Mouse (Mus musculus) lung, postnatal 0 days (tissue): ENCODE results near the gene Gm8094.
"Not testable (repeated sequence)": the region's sequence is repeated elsewhere in the genome, so short reads cannot be mapped to it uniquely, and the experiment has no call there.

Experiments
- CTCF ChIP-seq: IDR thresholded peaks from 2 replicates; pipeline ENCODE4 v1.5.1; 2016; ENCODE audit warnings: antibody characterized with exemption, mild to moderate bottlenecking
- EP300 ChIP-seq: IDR thresholded peaks from 2 replicates; pipeline ENCODE4 v1.6.1; 2016; ENCODE audit warnings: antibody characterized with exemption, mild to moderate bottlenecking, control low read depth

DNA sequence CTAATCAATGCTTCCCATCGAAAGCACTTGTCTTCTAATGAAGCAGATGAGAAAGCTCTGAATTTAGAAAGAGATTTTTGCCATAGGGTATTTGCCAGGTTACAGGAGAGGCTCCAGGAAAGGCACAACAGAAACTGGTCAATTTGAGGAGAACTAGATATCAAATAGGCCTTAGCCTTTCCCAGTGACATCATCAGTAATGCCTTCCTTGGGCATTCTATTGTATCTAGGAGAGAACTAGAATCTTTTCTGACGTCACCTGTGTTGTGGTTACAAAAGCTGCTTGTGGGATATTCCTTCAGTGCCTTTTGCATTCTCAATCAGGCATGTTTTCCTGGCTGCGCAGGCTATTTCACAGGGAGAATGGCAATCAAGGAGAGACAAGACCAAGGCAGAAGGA is 23.9 kb upstream of the Gm8094 start, which contains the start of gene Gm8104:
- not testable (repeated sequence) for TF ChIP-seq CTCF, EP300
